Mouse (Mus musculus): ENCODE measurements around the gene Tmem132b. TPM values are rescaled to one million over a fixed set of nuclear protein-coding genes. Genes with fewer than 3 reads are reported as not detected.

The Tmem132b gene
- polyA plus RNA-seq, 1 experiment = not detected

DNA sequence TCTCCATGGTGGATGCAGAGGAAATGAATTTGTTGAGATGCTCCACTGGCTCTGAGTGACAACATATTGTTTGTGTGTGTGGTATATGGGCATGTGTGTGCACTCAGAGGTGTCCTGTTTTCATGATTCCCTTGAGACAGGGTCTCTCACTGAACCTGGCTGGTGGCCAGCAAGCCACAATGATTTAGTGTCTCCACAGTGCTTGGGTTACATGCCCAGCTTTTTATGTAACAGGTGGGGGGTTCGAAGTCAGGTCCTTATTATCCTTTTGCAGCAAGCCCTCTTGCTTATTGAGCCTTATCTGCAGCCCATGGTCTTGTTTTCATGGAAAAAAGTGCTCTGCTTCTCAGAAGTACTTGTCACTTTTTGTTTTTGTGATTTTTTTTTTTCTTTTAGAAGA is 109.4 kb downstream of the Tmem132b start:
- H3K4me3 ChIP-seq (ENCODE audit: insufficient read depth, low read length) = no peak overlapping the region
- TF ChIP-seq CTCF (IDR thresholded peaks at IDR 0.05; ENCODE audit: low read depth, low read length) = no peak
- no peak overlapping the region for H3K27ac ChIP-seq (ENCODE audit: insufficient read depth, low read depth, low read length)
- H3K4me1 ChIP-seq (ENCODE audit: control insufficient read depth, insufficient read depth, low read length) = no peaks in the 10 kb centered on the region

DNA sequence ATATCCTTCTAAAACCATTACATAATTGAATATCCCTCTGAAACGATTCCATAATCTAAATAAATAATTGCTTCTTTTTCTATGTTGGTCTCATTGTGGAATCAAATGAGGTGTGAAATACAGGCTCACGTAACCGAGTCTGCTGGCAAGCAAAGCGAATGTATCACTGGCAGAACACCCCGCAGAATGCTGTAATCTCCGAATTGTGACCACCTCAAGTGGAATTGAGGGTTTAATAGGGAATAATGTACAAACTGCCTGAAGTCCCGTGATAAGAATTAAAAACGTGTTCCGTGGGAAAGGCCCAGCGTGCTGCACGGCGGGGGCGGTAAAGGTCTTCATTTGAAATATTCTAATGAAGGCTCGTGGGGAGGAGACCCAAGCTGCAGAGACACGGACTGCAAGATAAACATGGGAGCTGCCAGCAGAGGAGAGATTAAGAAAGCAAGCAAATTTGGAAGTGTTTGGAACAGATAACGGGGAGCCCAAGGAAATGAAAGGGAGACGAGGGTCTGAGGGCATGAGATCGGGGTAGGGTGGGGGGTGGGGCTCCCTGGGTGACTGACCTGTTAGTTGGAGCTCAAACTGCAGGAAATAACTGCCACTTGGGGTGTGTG is 110.1 kb downstream of the Tmem132b start:
- Histone ChIP-seq H3K27ac (ENCODE audit: insufficient read depth, low read depth, low read length) (no peak overlapping the region), H3K4me1 (ENCODE audit: control insufficient read depth, insufficient read depth, low read length) (no peaks in the 10 kb centered on the region), H3K4me3 (ENCODE audit: insufficient read depth, low read length) (no peak overlapping the region)
- TF ChIP-seq CTCF (IDR thresholded peaks at IDR 0.05; ENCODE audit: low read depth, low read length) (no peak), POLR2A (IDR thresholded peaks at IDR 0.05; ENCODE audit: borderline replicate concordance, low read depth, low read length) (no peak)

DNA sequence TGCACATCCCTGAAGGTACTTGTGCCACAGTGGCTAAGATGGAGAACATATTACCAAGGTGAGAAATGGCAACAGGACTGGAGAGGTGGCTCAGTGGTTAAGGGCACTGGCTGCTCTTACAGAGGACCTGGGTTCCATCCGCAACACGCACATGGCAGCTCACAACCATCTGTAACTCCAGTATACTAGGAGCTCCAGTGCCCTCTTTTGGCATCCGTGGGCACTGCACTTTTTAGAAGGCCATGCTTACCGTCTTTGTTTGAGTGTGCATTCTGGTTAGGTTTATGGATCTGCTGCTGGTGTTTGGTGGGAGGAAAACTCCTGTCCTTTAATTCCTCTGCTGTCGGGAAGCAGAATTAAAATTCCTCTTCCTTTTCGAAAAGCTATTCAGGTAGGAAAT is 116.7 kb downstream of the Tmem132b start:
- Histone ChIP-seq H3K27ac (ENCODE audit: insufficient read depth, low read depth, low read length) (no peak overlapping the region), H3K4me1 (ENCODE audit: control insufficient read depth, insufficient read depth, low read length) (no peaks in the 10 kb centered on the region), H3K4me3 (ENCODE audit: insufficient read depth, low read length) (no peak overlapping the region)
- TF ChIP-seq POLR2A (IDR thresholded peaks at IDR 0.05; ENCODE audit: borderline replicate concordance, low read depth, low read length) = no peak
- TF ChIP-seq CTCF (IDR thresholded peaks at IDR 0.05; ENCODE audit: low read depth, low read length) = no peak

DNA sequence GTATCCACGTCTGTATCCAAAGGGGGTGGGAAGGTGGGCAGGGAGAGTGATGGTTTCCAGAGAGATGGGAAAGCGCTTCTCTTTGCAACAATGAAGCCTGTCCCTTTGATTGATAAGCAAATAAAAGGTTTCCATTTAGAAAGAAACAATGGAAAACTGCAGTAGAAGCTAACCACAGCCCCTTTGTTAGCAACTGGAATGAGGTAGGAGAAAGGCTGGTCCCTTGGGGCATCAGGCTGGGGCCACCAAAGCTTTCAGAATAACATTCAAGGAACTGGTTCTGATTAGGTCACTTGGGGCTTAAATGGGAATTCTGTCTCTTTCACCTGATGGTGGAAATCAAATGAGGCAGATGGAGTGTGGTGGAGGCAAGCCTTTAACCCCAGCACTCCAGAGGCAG is 118.4 kb downstream of the Tmem132b start:
- Histone ChIP-seq H3K27ac (ENCODE audit: insufficient read depth, low read depth, low read length) (no peak overlapping the region), H3K4me3 (ENCODE audit: insufficient read depth, low read length) (no peak overlapping the region), H3K4me1 (ENCODE audit: control insufficient read depth, insufficient read depth, low read length) (no peaks in the 10 kb centered on the region)
- TF ChIP-seq POLR2A (IDR thresholded peaks at IDR 0.05; ENCODE audit: borderline replicate concordance, low read depth, low read length) (no peak), CTCF (IDR thresholded peaks at IDR 0.05; ENCODE audit: low read depth, low read length) (no peak)

DNA sequence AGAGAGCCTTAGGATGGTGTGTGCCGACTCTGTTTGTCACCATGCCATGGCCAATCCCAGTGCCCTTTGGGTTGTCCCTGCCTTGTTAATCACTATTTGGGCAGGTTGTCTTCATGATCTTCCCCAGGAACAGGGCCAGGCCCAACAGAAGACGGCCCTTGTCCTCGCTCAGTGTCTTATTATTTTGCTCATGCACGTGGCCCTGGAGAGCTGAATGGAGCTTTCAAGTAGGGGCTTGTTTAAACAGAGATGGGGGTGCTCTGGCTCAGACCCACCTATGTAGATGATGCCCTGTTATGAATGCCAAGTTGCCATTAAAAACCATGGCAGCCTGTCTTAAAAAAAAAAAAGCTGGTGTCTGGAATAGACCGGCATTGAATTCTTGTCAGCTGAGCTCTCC is 126.5 kb downstream of the Tmem132b start:
- Histone ChIP-seq H3K4me1 (ENCODE audit: control insufficient read depth, insufficient read depth, low read length) (no peaks in the 10 kb centered on the region), H3K27ac (ENCODE audit: insufficient read depth, low read depth, low read length) (no peak overlapping the region), H3K4me3 (ENCODE audit: insufficient read depth, low read length) (no peak overlapping the region)
- TF ChIP-seq CTCF (IDR thresholded peaks at IDR 0.05; ENCODE audit: low read depth, low read length) (no peak), POLR2A (IDR thresholded peaks at IDR 0.05; ENCODE audit: borderline replicate concordance, low read depth, low read length) (no peak)

DNA sequence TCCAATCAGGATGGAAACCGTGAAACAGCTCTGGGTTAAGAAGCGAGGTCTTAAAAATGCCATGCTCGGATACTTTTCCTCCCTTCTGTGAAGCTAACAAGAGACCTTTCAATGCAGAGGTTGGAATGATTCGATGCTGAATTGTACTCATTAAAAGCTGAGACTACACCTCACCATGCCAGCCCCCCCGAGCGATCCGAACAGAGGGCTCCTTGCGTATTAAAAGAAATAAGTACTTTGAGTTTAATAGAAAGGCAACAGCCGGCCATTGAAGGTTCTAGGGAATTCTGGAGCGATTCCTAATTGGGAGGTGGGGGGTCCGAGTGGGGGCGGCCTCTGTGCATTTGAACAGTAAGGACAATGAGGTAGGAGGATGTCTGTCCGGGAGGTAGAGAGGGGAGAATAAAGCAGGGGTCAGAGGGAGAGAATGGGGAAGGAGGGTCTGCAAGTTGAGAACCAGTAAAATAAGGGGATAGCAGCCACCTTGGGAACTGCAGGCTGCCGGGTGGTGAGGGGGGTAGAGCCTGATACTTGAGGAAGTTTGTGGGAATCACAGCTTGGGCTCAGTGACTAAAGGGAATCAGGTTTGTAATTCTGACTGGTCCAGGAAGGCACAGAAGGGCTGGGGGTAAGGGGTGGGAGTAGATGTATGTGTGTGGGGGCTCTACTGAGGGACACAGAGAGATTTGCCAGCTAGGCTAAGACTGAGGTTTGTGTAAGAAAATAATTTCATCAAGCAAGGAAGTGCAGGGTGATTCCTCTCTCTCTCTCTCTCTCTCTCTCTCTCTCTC is 127.6 kb downstream of the Tmem132b start:
- TF ChIP-seq POLR2A (IDR thresholded peaks at IDR 0.05; ENCODE audit: borderline replicate concordance, low read depth, low read length) (no peak), CTCF (IDR thresholded peaks at IDR 0.05; ENCODE audit: low read depth, low read length) (no peak)
- Histone ChIP-seq H3K4me3 (ENCODE audit: insufficient read depth, low read length) (no peak overlapping the region), H3K4me1 (ENCODE audit: control insufficient read depth, insufficient read depth, low read length) (no peaks in the 10 kb centered on the region), H3K27ac (ENCODE audit: insufficient read depth, low read depth, low read length) (no peak overlapping the region)

DNA sequence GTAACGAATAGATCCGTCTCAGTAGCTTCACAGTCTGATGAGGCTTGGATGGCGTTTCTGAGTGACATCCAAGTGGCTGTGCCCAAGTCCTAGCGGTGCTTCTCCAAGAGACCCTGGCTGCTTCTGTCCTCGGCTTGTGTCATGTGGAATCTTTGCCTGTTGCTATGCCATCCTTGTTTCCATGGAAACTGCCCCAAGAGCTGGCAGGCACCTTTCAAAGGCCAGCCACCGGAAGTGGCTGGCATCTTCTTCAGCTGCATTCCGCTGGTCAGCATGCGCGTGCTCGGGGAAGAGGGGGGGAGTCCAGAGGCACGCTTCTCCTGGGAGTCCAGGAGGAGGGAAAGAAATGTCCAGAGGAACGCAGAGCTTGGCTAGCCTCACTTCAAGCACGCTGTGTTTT is 144.0 kb downstream of the Tmem132b start:
- Histone ChIP-seq H3K4me3 (ENCODE audit: insufficient read depth, low read length) (no peak overlapping the region), H3K4me1 (ENCODE audit: control insufficient read depth, insufficient read depth, low read length) (no peaks in the 10 kb centered on the region), H3K27ac (ENCODE audit: insufficient read depth, low read depth, low read length) (no peak overlapping the region)
- no peak for TF ChIP-seq POLR2A (IDR thresholded peaks at IDR 0.05; ENCODE audit: borderline replicate concordance, low read depth, low read length)
- TF ChIP-seq CTCF (IDR thresholded peaks at IDR 0.05; ENCODE audit: low read depth, low read length) = no peak

DNA sequence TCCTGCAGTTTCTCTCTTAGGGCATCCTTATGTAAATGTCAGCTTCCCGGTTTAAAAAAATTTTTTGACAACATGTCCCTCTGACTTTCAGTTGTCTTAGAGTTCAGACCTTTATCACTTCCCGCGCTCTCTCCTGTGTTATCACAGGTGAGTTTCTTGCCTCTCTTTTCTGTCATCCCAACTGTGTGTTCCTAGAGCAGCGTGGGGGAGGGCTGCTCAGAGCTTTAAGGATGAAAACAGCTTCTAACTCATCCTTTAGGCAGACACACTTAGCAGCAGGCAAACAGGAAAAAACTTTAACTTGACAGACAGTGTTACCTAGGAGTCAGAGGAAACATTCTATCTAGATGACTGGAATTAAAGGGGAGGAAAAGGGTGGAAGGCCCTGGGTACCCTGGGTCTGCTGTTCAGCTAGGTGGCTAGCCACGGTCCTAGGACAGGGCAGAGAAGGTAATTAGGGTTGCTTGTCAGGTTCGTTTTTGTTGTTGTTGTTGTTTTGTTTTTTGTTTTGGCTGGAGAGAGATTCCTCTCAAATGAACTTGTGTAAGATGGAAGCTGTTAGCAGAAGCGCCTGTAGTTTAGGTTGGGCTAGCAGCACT is 144.6 kb downstream of the Tmem132b start:
- Histone ChIP-seq H3K4me1 (ENCODE audit: control insufficient read depth, insufficient read depth, low read length) (no peaks in the 10 kb centered on the region), H3K27ac (ENCODE audit: insufficient read depth, low read depth, low read length) (no peak overlapping the region), H3K4me3 (ENCODE audit: insufficient read depth, low read length) (no peak overlapping the region)
- TF ChIP-seq CTCF (IDR thresholded peaks at IDR 0.05; ENCODE audit: low read depth, low read length) = no peak
- TF ChIP-seq POLR2A (IDR thresholded peaks at IDR 0.05; ENCODE audit: borderline replicate concordance, low read depth, low read length) = no peak

DNA sequence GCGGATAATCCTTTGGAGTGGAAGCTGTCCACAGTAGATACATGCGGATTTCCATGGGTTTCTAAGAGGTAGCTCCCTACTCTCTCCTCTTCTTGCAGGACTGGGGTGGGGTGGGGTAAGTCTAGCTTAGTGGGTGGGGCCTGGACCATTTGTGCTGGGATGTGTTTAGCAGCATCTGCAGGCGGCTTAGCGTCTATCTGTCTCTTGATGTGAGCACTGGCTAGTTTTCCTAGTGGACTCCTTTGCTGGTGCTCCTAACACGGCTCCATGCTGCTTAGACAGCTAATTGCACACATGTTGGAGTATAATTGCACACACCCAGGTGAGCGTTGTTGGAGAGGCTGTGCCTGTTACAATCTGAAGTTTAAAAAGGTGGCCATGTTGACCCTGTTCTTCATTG is 149.3 kb downstream of the Tmem132b start:
- TF ChIP-seq CTCF (IDR thresholded peaks at IDR 0.05; ENCODE audit: low read depth, low read length) (no peak), POLR2A (IDR thresholded peaks at IDR 0.05; ENCODE audit: borderline replicate concordance, low read depth, low read length) (no peak)
- H3K4me1 ChIP-seq (ENCODE audit: control insufficient read depth, insufficient read depth, low read length) = no peaks in the 10 kb centered on the region
- no peak overlapping the region for H3K27ac ChIP-seq (ENCODE audit: insufficient read depth, low read depth, low read length)
- H3K4me3 ChIP-seq (ENCODE audit: insufficient read depth, low read length) = no peak overlapping the region

DNA sequence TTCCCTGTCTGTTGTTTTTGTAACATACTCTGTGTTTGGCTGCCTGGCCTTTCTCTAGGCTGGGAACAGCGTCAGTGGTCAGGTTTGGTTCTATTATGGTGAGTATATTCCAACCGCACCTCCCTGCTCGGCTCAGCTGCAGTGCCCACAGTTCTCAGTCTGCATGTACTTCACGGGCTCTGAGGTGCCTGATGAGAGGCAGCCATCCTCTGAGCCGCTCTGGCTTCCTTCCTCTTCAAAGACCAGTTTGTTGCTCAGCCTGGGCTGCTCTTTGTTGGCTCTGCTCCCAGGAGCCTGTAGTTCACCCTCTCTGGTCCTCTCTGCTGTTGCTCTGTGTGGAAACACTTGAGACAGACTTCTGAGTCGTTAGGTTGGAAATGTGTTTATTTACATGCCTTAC is 151.9 kb downstream of the Tmem132b start:
- Histone ChIP-seq H3K4me1 (ENCODE audit: control insufficient read depth, insufficient read depth, low read length) (no peaks in the 10 kb centered on the region), H3K4me3 (ENCODE audit: insufficient read depth, low read length) (no peak overlapping the region), H3K27ac (ENCODE audit: insufficient read depth, low read depth, low read length) (no peak overlapping the region)
- TF ChIP-seq CTCF (IDR thresholded peaks at IDR 0.05; ENCODE audit: low read depth, low read length) (no peak), POLR2A (IDR thresholded peaks at IDR 0.05; ENCODE audit: borderline replicate concordance, low read depth, low read length) (no peak)

Data from bone marrow macrophage, adult 2 months (primary cell).